Mouse (Mus musculus) heart, adult 2 months (tissue): Measurements from ENCODE around the gene Castor1. TPM values are rescaled to one million over a fixed set of nuclear protein-coding genes. Genes with fewer than 3 reads are reported as not detected.

Experiments used
- DNase-seq, 2 experiments: peaks; one replicate each; pipeline ENCODE4 v3.0.0; 2021
- H3K27ac ChIP-seq: fragments of 200-600 bp; 2 replicates; pipeline ENCODE4 v1.8.1; 2022
- H3K27me3 ChIP-seq: fragments of 200-500 bp; 2 replicates; pipeline ENCODE4 v1.6.1; 2012; ENCODE audit warnings: mild to moderate bottlenecking, low read length, inconsistent platforms, mixed read lengths; ENCODE audit not compliant: control insufficient read depth, insufficient read depth
- H3K36me3 ChIP-seq: fragments of 200-500 bp; 2 replicates; pipeline ENCODE4 v1.6.1; 2012; ENCODE audit warnings: low read length, inconsistent platforms; ENCODE audit not compliant: control insufficient read depth, insufficient read depth
- H3K4me1 ChIP-seq: fragments of 200-500 bp; 2 replicates; pipeline ENCODE4 v1.6.1; 2011; ENCODE audit warnings: low read length; ENCODE audit not compliant: control insufficient read depth, insufficient read depth
- H3K4me3 ChIP-seq: fragments of 200-600 bp; 2 replicates; pipeline ENCODE4 v1.8.1; 2022
- H3K79me2 ChIP-seq: fragments of 200-500 bp; replicated peaks from 2 replicates; pipeline ENCODE4 v1.6.1; 2012; ENCODE audit warnings: mild to moderate bottlenecking, inconsistent platforms, low read length, moderate library complexity, mixed read lengths; ENCODE audit not compliant: control insufficient read depth, insufficient read depth
- H3K9ac ChIP-seq: fragments of 200-500 bp; 2 replicates; pipeline ENCODE4 v1.6.1; 2012; ENCODE audit warnings: low read depth, mild to moderate bottlenecking, control low read depth, inconsistent platforms, low read length, mixed read lengths
- CTCF ChIP-seq: fragments of 200-600 bp; IDR thresholded peaks from 2 replicates; pipeline ENCODE4 v1.8.1; 2022; ENCODE audit warnings: antibody characterized with exemption, mild to moderate bottlenecking, moderate library complexity
- EP300 ChIP-seq: fragments of 200-500 bp; IDR thresholded peaks from 2 replicates; pipeline ENCODE4 v1.6.1; 2011; ENCODE audit warnings: low read depth, low read length, control low read depth; ENCODE audit not compliant: insufficient read depth
- POLR2A ChIP-seq: fragments of 200-500 bp; IDR thresholded peaks from 2 replicates; pipeline ENCODE4 v1.6.1; 2011; ENCODE audit warnings: mild to moderate bottlenecking, low read depth, low read length, control low read depth; ENCODE audit not compliant: insufficient read depth
- WGBS: fragments of 180-500 bp; shearing (Covaris S2); methylation state at CpG from one replicate; pipeline ENCODE4 v1.1.7; 2018; 5-methylcytosine and 5-hydroxymethylcytosine counted together
- intact Hi-C: fragments of 180-260 bp; cut with DNase I; formaldehyde crosslinking; loops from one replicate; pipeline ENCODE4 v1.15.1; 2025
- polyA plus RNA-seq: library from polyadenylated mRNA; depleted of rRNA; stranded (reverse); fragments of >200 nt; gene quantifications from 2 replicates; pipeline ENCODE4 v1.2.3, GENCODE M21; 2012
- total RNA-seq, 2 experiments: library from RNA; stranded (reverse); gene quantifications; 2 replicates each; pipeline ENCODE4 v1.2.3; 2021

Gene Castor1
- total and polyA plus RNA-seq, 3 experiments = 4.0 to 13.5 (median 5.9) TPM

DNA sequence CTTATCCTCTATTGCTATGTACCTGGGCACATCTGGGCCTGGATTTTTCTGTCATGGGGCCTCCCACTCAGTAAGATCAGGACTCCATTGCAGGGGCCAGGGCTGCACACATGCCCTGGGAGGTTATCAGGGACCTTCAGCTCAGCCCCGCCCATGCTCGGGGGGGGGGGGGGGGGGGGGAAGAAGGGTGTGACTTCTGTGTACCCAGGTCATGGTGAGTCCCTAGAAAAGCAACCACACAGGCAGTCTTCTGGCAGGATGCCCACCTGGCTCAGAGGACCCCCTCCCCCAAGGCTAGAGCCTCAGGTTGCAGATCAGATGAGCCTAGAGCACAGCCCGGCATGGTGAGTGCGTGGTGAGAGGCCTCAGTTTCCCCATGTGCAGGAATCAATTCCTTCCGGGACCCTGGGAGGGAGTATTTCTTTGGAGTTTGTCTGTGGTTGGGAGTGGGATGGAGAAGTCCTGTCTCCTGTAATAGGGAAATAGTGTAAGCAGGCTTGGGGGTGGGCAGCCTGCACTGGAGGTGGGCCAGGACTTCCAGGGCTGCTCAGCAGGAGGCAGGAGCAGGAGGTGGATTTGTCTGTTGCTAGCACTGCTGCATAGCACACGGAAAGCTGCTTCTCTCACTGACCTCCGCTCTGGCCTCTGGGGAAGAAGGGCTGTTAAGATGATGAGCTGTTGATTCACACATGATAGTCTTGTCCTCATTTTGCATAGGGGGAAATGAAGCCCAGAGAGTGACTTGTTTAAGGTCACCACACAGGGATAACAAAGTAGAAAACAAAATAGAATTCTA is 5.6 kb downstream of the Castor1 start:
- H3K79me2 ChIP-seq = no peaks in the 10 kb centered on the region
- no peaks in the 10 kb centered on the region for H3K27me3 ChIP-seq
- H3K4me1 ChIP-seq = peaks cover 2% of the 10 kb centered on the region
- no peak for TF ChIP-seq EP300
- TF ChIP-seq POLR2A = no peak
- no peak for TF ChIP-seq CTCF
- H3K36me3 ChIP-seq = no peaks in the 10 kb centered on the region
- 43% methylated on average over 6 of the region's 7 CpGs for WGBS
- intact Hi-C loops = no loop called here
- H3K9ac ChIP-seq = no peak overlapping the region
- DNase-seq = no peak
- no peak overlapping the region for H3K4me3 ChIP-seq
- no peak overlapping the region for H3K27ac ChIP-seq

DNA sequence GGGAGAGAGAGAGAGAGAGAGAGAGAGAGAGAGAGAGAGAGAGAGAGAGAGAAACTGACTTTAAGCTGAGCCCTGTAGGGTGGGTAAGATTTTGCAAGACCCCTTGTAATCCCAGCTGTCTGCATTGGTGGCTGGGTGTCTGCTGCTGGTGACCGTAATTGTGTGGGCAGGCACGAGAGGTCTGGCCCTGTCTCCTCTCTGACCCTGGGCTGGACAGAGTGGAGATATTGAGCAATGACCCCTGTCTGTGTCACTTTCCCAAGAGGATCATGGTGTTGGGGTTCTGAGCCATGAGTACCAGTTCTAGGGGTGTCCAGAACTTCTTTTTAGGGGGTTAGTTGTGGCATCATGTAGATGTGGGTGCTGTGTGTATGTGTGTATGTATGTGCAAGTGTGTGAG is 6.2 kb downstream of the Castor1 start:
- intact Hi-C loops = no loop called here
- no peaks in the 10 kb centered on the region for H3K36me3 ChIP-seq
- no peaks in the 10 kb centered on the region for H3K27me3 ChIP-seq
- no peak overlapping the region for H3K9ac ChIP-seq
- TF ChIP-seq CTCF = no peak
- no peak for TF ChIP-seq POLR2A
- TF ChIP-seq EP300 = no peak
- H3K4me3 ChIP-seq = no peak overlapping the region
- no peak for DNase-seq
- WGBS = 64% methylated on average over 2 of the region's 2 CpGs
- no peaks in the 10 kb centered on the region for H3K79me2 ChIP-seq
- H3K27ac ChIP-seq = no peak overlapping the region
- peaks cover 4% of the 10 kb centered on the region for H3K4me1 ChIP-seq

DNA sequence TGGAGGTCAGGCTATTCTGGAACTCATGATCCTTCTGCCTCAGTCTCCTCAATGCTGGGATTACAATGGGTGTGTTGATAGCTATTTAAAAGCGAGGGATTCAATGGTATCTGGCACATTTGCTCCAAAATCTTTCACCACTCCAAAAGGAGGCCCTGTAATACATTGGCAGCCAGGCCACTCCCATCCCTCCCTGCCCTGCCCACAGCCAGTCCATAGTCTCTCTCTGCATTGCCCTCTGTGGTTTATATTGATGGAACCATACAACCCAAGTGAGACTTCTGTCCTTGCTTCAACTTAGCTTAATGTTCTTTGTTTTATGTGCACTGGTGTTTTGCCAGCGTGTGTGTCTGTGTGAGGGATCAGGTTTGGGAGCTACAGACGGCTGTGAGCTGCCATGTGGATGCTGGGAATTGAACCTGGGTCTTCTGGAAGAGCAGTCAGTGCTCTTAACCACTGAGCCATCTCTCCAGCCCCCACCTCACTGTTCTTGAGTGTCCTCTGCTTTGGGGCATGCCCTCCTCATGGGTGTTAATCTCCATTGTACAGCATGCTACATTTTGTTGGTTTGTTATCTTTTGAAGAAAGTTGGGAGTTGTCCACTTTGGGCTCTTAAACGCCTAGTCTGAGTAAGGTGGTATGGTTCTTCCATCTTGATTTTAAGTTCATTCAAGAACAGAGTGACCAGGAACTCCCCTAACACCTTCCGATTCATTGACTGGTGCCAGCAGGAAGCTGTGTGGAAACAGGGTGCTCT is 8.7 kb downstream of the Castor1 start:
- no peaks in the 10 kb centered on the region for H3K79me2 ChIP-seq
- H3K27ac ChIP-seq = no peak overlapping the region
- WGBS = 74% methylated on average over 5 of the region's 5 CpGs
- H3K36me3 ChIP-seq = no peaks in the 10 kb centered on the region
- no peak overlapping the region for H3K9ac ChIP-seq
- no peak for DNase-seq
- no peak overlapping the region for H3K4me3 ChIP-seq
- TF ChIP-seq CTCF (no peak), POLR2A (no peak), EP300 (no peak)
- no peaks in the 10 kb centered on the region for H3K27me3 ChIP-seq
- intact Hi-C loops = no loop called here
- peaks cover 3% of the 10 kb centered on the region for H3K4me1 ChIP-seq

DNA sequence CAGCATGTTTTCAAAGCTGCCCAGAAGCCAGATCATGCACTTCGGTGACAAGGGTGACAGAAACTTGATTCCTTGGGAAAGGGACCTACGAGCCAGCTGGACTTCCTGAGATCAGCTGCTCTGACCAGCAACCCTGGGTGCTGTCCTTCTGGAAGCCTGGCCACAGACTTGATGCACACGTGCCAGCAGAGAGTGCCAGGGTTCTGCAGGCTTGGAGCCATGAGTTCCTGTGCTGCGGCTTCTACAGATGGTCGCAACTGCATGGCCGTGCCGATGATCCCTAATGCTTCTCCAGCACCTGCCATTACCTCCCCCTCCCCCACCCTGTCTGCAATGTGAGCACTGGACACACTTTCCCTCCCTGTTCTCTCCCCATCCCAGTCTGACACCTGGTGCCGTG is 10.4 kb downstream of the Castor1 start:
- DNase-seq = peak; percentile 54 to 72
- TF ChIP-seq EP300 (no peak), POLR2A (no peak), CTCF (no peak)

GRCm38 (mm10) chr11:4229841-4230240 is 11.8 kb downstream of the Castor1 start:
- DNase-seq = no peak
- no peaks in the 10 kb centered on the region for H3K79me2 ChIP-seq
- H3K27ac ChIP-seq = no peak overlapping the region
- H3K4me3 ChIP-seq = no peak overlapping the region
- H3K27me3 ChIP-seq = no peaks in the 10 kb centered on the region
- TF ChIP-seq CTCF (no peak), EP300 (no peak), POLR2A (no peak)
- no peaks in the 10 kb centered on the region for H3K36me3 ChIP-seq
- intact Hi-C loops = no loop called here
- H3K9ac ChIP-seq = no peak overlapping the region
- H3K4me1 ChIP-seq = peaks cover 3% of the 10 kb centered on the region
- WGBS = 72% methylated on average over 4 of the region's 4 CpGs

More for the DNA sequence above, 10.4 kb downstream of the Castor1 start:
- intact Hi-C loops = no loop called here
- no peak overlapping the region for H3K27ac ChIP-seq
- H3K4me1 ChIP-seq = peaks cover 3% of the 10 kb centered on the region
- H3K9ac ChIP-seq = no peak overlapping the region
- H3K27me3 ChIP-seq = no peaks in the 10 kb centered on the region
- H3K4me3 ChIP-seq = no peak overlapping the region
- no peaks in the 10 kb centered on the region for H3K36me3 ChIP-seq
- 28% methylated on average over 8 of the region's 8 CpGs for WGBS
- H3K79me2 ChIP-seq = no peaks in the 10 kb centered on the region

DNA sequence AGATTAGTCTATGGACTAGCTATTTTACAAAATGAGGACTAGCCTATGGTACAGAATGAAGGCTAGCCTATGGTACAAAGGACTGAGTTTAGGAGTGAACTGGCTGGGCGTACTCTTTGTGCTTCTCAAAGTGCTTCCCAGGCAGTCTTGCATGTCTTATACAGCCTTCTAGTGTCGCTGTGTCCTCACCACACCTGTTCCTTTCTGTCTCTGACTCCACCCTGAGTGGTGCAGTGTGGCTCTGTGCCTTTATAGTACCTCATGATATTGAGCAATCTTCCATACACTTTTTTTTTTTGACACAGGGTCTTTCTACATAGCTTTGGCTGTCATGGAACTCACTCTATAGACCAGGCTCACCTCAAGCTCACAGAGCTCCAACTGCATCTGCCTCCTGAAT is 13.4 kb downstream of the Castor1 start:
- no peak overlapping the region for H3K27ac ChIP-seq
- H3K27me3 ChIP-seq = no peaks in the 10 kb centered on the region
- no peak overlapping the region for H3K9ac ChIP-seq
- TF ChIP-seq EP300 (no peak), CTCF (no peak), POLR2A (no peak)
- no peaks in the 10 kb centered on the region for H3K36me3 ChIP-seq
- no peaks in the 10 kb centered on the region for H3K79me2 ChIP-seq
- intact Hi-C loops = no loop called here
- no peak overlapping the region for H3K4me3 ChIP-seq
- WGBS = 86% methylated on average over 2 of the region's 2 CpGs
- H3K4me1 ChIP-seq = peaks cover 3% of the 10 kb centered on the region
- no peak for DNase-seq
